Mouse (Mus musculus) spleen, adult 2 months (tissue): ENCODE measurements around the gene Ccng2. TPM values are rescaled to one million over a fixed set of nuclear protein-coding genes. Genes with fewer than 3 reads are reported as not detected.

ENCODE experiments used
- DNase-seq, 2 experiments: peaks; one replicate each; pipeline versions ENCODE4 v3.0.0 to v3.0.0-alpha.2; 2012 to 2021; ENCODE audit warnings: low spot score in 2 of 2, low read depth in 1 of 2
- H3K27ac ChIP-seq: fragments of 200-500 bp; 2 replicates; pipeline ENCODE4 v1.5.1; 2012; ENCODE audit warnings: low read length, inconsistent platforms; ENCODE audit not compliant: insufficient read depth
- H3K27me3 ChIP-seq: fragments of 200-500 bp; 2 replicates; pipeline ENCODE4 v1.6.1; 2012; ENCODE audit warnings: mild to moderate bottlenecking, moderate library complexity, low read length, inconsistent platforms; ENCODE audit not compliant: control insufficient read depth, insufficient read depth
- H3K36me3 ChIP-seq: fragments of 200-500 bp; 2 replicates; pipeline ENCODE4 v1.6.1; 2012; ENCODE audit warnings: mild to moderate bottlenecking, low read length, inconsistent platforms; ENCODE audit not compliant: control insufficient read depth, insufficient read depth
- H3K4me1 ChIP-seq: fragments of 200-500 bp; 2 replicates; pipeline ENCODE4 v1.6.1; 2011; ENCODE audit warnings: inconsistent platforms; ENCODE audit not compliant: control insufficient read depth, insufficient read depth, insufficient read length
- H3K4me3 ChIP-seq: fragments of 200-500 bp; 2 replicates; pipeline ENCODE4 v1.5.1; 2011; ENCODE audit warnings: mild to moderate bottlenecking, inconsistent platforms; ENCODE audit not compliant: insufficient read depth, insufficient read length; ENCODE audit errors: extremely low read depth
- CTCF ChIP-seq: fragments of 200-500 bp; IDR thresholded peaks from 2 replicates; pipeline ENCODE4 v1.5.1; 2011; ENCODE audit warnings: mild to moderate bottlenecking, inconsistent platforms; ENCODE audit not compliant: insufficient read depth, insufficient read length, insufficient replicate concordance; ENCODE audit errors: extremely low read depth
- POLR2A ChIP-seq: fragments of 200-500 bp; IDR thresholded peaks from 2 replicates; pipeline ENCODE4 v1.6.1; 2011; ENCODE audit warnings: low read depth, low read length, inconsistent platforms
- WGBS: fragments of 180-500 bp; shearing (Covaris S2); methylation state at CpG from one replicate; pipeline ENCODE4 v1.1.7; 2018; 5-methylcytosine and 5-hydroxymethylcytosine counted together
- polyA plus RNA-seq: library from polyadenylated mRNA; depleted of rRNA; stranded (reverse); fragments of >200 nt; gene quantifications from 2 replicates; pipeline ENCODE4 v1.2.3, GENCODE M21; 2012

The Ccng2 gene
- polyA plus RNA-seq, 1 experiment: 51.3 TPM

- no peaks in the 10 kb centered on the region for H3K36me3 ChIP-seq
- no peaks in the 10 kb centered on the region for H3K27me3 ChIP-seq
- DNase-seq: no peak
- 88% methylated on average over 6 of the region's 6 CpGs for WGBS
- TF ChIP-seq POLR2A: no peak
- no peak for TF ChIP-seq CTCF
- H3K4me1 ChIP-seq: no peaks in the 10 kb centered on the region
- no peak overlapping the region for H3K4me3 ChIP-seq
- no peak overlapping the region for H3K27ac ChIP-seq
These were observed 17.0 kb upstream of the Ccng2 start for GRCm38 (mm10) chr5:93249940-93250578.

DNA sequence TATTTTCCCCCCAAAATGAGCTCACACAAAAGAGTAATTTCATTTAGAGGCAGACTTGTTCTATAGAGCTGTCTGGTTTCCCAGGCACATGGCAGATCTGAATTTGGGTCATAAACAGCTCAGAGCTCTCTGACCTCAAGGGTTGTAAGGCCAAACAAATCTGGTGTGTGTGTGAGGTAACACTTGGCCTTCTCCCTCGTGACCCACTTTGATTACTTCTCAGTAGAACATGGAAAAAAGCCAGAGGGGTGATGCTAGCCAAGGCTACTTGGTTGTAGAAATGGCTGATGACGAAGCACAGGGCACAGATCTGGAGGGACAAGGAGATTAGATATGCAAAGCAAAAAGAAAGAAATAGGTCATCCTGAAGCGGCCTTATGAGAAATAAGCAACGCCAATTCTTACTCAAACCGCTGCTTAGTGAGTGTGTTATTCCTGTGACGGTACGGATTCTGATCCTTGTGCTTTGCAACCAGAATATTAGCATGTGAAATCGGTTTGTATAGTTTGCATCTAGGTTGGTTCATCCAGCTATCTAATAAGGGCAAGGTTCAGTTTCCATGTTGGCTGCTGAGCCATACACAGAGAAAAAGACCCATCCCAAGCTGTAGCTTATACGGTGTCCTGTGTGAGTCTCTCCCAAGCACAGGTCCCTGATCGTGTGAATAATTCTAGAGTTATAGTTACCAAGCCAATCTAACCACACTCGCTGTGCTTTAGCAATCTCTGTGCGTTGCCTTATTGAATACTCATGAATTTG is 15.9 kb upstream of the Ccng2 start:
- H3K27ac ChIP-seq: no peak overlapping the region
- H3K4me3 ChIP-seq: no peak overlapping the region
- H3K27me3 ChIP-seq: no peaks in the 10 kb centered on the region
- no peaks in the 10 kb centered on the region for H3K4me1 ChIP-seq
- no peak for DNase-seq
- WGBS: 90% methylated on average over 12 of the region's 12 CpGs
- TF ChIP-seq POLR2A (no peak), CTCF (no peak)
- H3K36me3 ChIP-seq: no peaks in the 10 kb centered on the region

GRCm38 (mm10) chr5:93255759-93256265 is 11.2 kb upstream of the Ccng2 start:
- TF ChIP-seq CTCF: no peak
- no peak for TF ChIP-seq POLR2A
- WGBS: 64% methylated on average over 5 of the region's 5 CpGs
- DNase-seq: no peak
- H3K27ac ChIP-seq: no peak overlapping the region
- no peaks in the 10 kb centered on the region for H3K27me3 ChIP-seq
- no peaks in the 10 kb centered on the region for H3K36me3 ChIP-seq
- no peaks in the 10 kb centered on the region for H3K4me1 ChIP-seq
- no peak overlapping the region for H3K4me3 ChIP-seq

- Histone ChIP-seq H3K36me3 (no peaks in the 10 kb centered on the region), H3K27me3 (no peaks in the 10 kb centered on the region), H3K27ac (no peak overlapping the region), H3K4me3 (no peak overlapping the region), H3K4me1 (no peaks in the 10 kb centered on the region)
- TF ChIP-seq POLR2A (no peak), CTCF (no peak)
- DNase-seq: no peak
These were observed 10.1 kb upstream of the Ccng2 start for GRCm38 (mm10) chr5:93256820-93257405.

GRCm38 (mm10) chr5:93259349-93259748 is 7.7 kb upstream of the Ccng2 start:
- no peak for TF ChIP-seq CTCF
- TF ChIP-seq POLR2A: no peak
- Histone ChIP-seq H3K27ac (no peak overlapping the region), H3K4me1 (peaks cover 12% of the 10 kb centered on the region), H3K36me3 (no peaks in the 10 kb centered on the region), H3K4me3 (no peak overlapping the region), H3K27me3 (no peaks in the 10 kb centered on the region)
- DNase-seq: no peak

DNA sequence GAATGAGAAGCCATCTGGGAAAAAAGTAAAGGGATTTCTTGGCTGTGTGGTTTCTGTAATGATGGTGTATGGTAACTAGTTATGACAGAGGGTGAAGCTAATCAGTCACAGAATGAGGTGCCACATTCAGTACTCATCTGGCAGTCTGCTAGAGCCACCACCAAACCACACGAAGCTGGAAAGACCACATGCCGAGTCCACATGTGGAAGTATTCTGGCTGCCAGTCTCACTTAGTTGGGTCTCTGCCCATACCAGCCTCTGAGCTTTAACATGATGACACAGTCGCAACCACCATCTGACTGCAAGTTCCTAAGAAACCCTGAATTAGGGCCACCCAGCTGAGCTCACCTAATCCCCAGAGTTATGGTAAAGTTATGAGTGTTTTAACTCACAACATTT is 6.1 kb upstream of the Ccng2 start:
- TF ChIP-seq CTCF (no peak), POLR2A (no peak)
- H3K36me3 ChIP-seq: no peaks in the 10 kb centered on the region
- H3K27me3 ChIP-seq: no peaks in the 10 kb centered on the region
- H3K4me3 ChIP-seq: no peak overlapping the region
- peaks cover 14% of the 10 kb centered on the region for H3K4me1 ChIP-seq
- DNase-seq: no peak
- H3K27ac ChIP-seq: no peak overlapping the region
- 85% methylated on average over 3 of the region's 3 CpGs for WGBS

DNA sequence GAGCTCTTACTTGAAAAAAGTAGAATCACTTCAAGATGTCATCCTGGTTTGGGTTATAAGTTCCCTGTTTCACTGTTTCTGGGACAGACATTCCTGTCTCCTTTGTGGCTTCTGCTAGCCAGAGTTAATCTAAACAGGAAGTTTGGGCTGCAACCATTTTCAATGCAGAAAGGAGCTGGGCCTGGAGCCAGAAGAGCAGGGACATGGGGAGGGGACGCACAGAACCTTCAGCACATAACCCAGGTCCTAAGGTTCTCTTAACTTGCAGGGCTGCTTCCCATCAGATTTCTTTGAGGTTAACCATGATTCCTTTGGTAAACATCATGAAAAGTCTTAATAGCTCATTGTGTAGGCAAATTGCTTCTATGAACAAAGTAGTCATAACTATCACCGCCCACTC is 4.3 kb upstream of the Ccng2 start:
- Histone ChIP-seq H3K27me3 (no peaks in the 10 kb centered on the region), H3K36me3 (no peaks in the 10 kb centered on the region), H3K4me3 (no peak overlapping the region), H3K27ac (peak overlapping the region; percentile 83; the same call in 1 of the 2 replicates), H3K4me1 (peaks cover 16% of the 10 kb centered on the region)
- no peak for DNase-seq
- no peak for TF ChIP-seq CTCF
- WGBS: 73% methylated on average over 2 of the region's 2 CpGs
